Mouse (Mus musculus) ES-E14 (cell line): ENCODE results near the gene Dtnbp1. TPM values are rescaled to one million over a fixed set of nuclear protein-coding genes. Genes with fewer than 3 reads are reported as not detected.
A peak's percentile ranks its signal among the peaks of the same experiment; 100 is the strongest.

ENCODE experiments used
- DNase-seq: peaks from one replicate; pipeline ENCODE4 v3.0.0-alpha.2; 2013; ENCODE audit warnings: low read depth, low spot score
- H3K27ac ChIP-seq: 2 replicates; pipeline ENCODE4 v1.5.1; 2012; ENCODE audit warnings: low read depth, mild to moderate bottlenecking, low read length, moderate library complexity, mixed read lengths; ENCODE audit not compliant: poor library complexity, insufficient read depth, severe bottlenecking
- H3K36me3 ChIP-seq: 2 replicates; pipeline ENCODE4 v1.6.1; 2012; ENCODE audit warnings: mild to moderate bottlenecking, low read length, moderate library complexity, mixed read lengths; ENCODE audit not compliant: control insufficient read depth, poor library complexity, insufficient read depth, severe bottlenecking
- H3K4me1 ChIP-seq, 2 experiments: fragments of 150-350 bp in 1 of 2; sonication (generic) in 1 of 2; 2 replicates each; pipeline ENCODE4 v1.6.1; 2012; ENCODE audit warnings: low read length in 2 of 2, mild to moderate bottlenecking in 1 of 2, mixed read lengths in 1 of 2; ENCODE audit not compliant: control insufficient read depth in 2 of 2, insufficient read depth in 2 of 2, poor library complexity in 1 of 2
- H3K4me3 ChIP-seq, 2 experiments: fragments of 150-350 bp in 1 of 2; sonication (generic) in 1 of 2; 2 replicates each; pipeline ENCODE4 v1.5.1; 2012; ENCODE audit warnings: low read length in 2 of 2, low read depth in 1 of 2, mild to moderate bottlenecking in 1 of 2, mixed read lengths in 1 of 2; ENCODE audit not compliant: insufficient read depth in 1 of 2, poor library complexity in 1 of 2, severe bottlenecking in 1 of 2
- H3K9ac ChIP-seq: 2 replicates; pipeline ENCODE4 v1.6.1; 2012; ENCODE audit warnings: low read depth, mild to moderate bottlenecking, low read length, mixed read lengths; ENCODE audit not compliant: poor library complexity, insufficient read depth, severe bottlenecking
- H3K9me3 ChIP-seq: fragments of 150-350 bp; sonication (generic); 2 replicates; pipeline ENCODE4 v1.6.1; 2012; ENCODE audit warnings: low read depth, mild to moderate bottlenecking, low read length; ENCODE audit not compliant: control insufficient read depth, insufficient read depth
- CHD2 ChIP-seq: IDR thresholded peaks from 2 replicates; pipeline ENCODE4 v1.6.1; 2014; ENCODE audit warnings: mild to moderate bottlenecking, low read depth, low read length, inconsistent platforms
- HCFC1 ChIP-seq: IDR thresholded peaks from 2 replicates; pipeline ENCODE4 v1.6.1; 2012; ENCODE audit warnings: low read length, inconsistent platforms, borderline replicate concordance; ENCODE audit not compliant: insufficient read depth
- MAFK ChIP-seq: IDR thresholded peaks from 2 replicates; pipeline ENCODE4 v1.6.1; 2014; ENCODE audit warnings: mild to moderate bottlenecking, low read depth, low read length, inconsistent platforms; ENCODE audit not compliant: insufficient read depth
- ZC3H11A ChIP-seq: IDR thresholded peaks from 2 replicates; pipeline ENCODE4 v1.6.1; 2012; ENCODE audit warnings: low read depth, mild to moderate bottlenecking, inconsistent platforms, low read length, borderline replicate concordance
- ZNF384 ChIP-seq: IDR thresholded peaks from 2 replicates; pipeline ENCODE4 v1.6.1; 2012; ENCODE audit warnings: low read depth, low read length, inconsistent platforms
- in situ Hi-C, 2 experiments: fragments of 600-800 bp; cut with MboI; formaldehyde crosslinking; loops; one replicate each; pipeline ENCODE4 v1.15.1; 2025; ENCODE audit warnings: low sequenced_read_pairs in 2 of 2, inconsistent platforms in 1 of 2; ENCODE audit not compliant: unreplicated experiment in 2 of 2
- total RNA-seq: library from RNA; depleted of rRNA; stranded (reverse); fragments of 300-350 nt; gene quantifications from 2 replicates; pipeline ENCODE4 v1.2.3, GENCODE M21; 2012

The Dtnbp1 gene
- total RNA-seq, 1 experiment = 15.8 TPM

- H3K4me1 ChIP-seq = peaks cover 0 to 4% of the 10 kb centered on the region in 2 experiments; a peak in 1 of 4 replicates
- no peaks in the 10 kb centered on the region for H3K9me3 ChIP-seq
- no peak overlapping the region for H3K27ac ChIP-seq
- H3K36me3 ChIP-seq = no peaks in the 10 kb centered on the region
- TF ChIP-seq CHD2 (no peak), HCFC1 (no peak), ZC3H11A (no peak), ZNF384 (no peak), MAFK (no peak)
- no peak for DNase-seq
- in situ Hi-C loops = no loop called here
- H3K9ac ChIP-seq = no peak overlapping the region
- H3K4me3 ChIP-seq = no peak overlapping the region
Measured at GRCm38 (mm10) chr13:45005861-45006260, 3.9 kb upstream of the Dtnbp1 start.

GRCm38 (mm10) chr13:45004987-45005592 lies 3.1 kb upstream of the Dtnbp1 start:
- Histone ChIP-seq H3K9ac (no peak overlapping the region), H3K36me3 (no peaks in the 10 kb centered on the region), H3K27ac (no peak overlapping the region), H3K9me3 (no peaks in the 10 kb centered on the region), H3K4me3 (no peak overlapping the region), H3K4me1 (peaks cover 0 to 4% of the 10 kb centered on the region in 2 experiments; a peak in 1 of 4 replicates)
- in situ Hi-C loops = no loop called here
- TF ChIP-seq ZC3H11A = no peak
- no peak for TF ChIP-seq ZNF384
- no peak for TF ChIP-seq MAFK
- no peak for TF ChIP-seq HCFC1
- TF ChIP-seq CHD2 = no peak
- DNase-seq = no peak

- TF ChIP-seq ZNF384 (no peak), ZC3H11A (no peak), CHD2 (no peak), HCFC1 (no peak), MAFK (no peak)
- no peak for DNase-seq
- H3K36me3 ChIP-seq = no peaks in the 10 kb centered on the region
- H3K9ac ChIP-seq = no peak overlapping the region
- H3K4me1 ChIP-seq = peaks cover 0 to 6% of the 10 kb centered on the region in 2 experiments; a peak in 2 of 4 replicates
- H3K27ac ChIP-seq = no peak overlapping the region
- H3K9me3 ChIP-seq = no peaks in the 10 kb centered on the region
- H3K4me3 ChIP-seq = no peak overlapping the region
- in situ Hi-C loops = no loop called here
Measured at GRCm38 (mm10) chr13:45003026-45003425, 1.1 kb upstream of the Dtnbp1 start.

GRCm38 (mm10) chr13:45001228-45001910 lies 578 bp downstream of the Dtnbp1 start:
- H3K4me3 ChIP-seq = peak overlapping the region; percentile 79 to 86
- H3K4me1 ChIP-seq = peaks cover 0 to 6% of the 10 kb centered on the region in 2 experiments; a peak in 2 of 4 replicates
- in situ Hi-C loops = no loop called here
- no peaks in the 10 kb centered on the region for H3K36me3 ChIP-seq
- peak overlapping the region; percentile 81 for H3K9ac ChIP-seq
- H3K9me3 ChIP-seq = no peaks in the 10 kb centered on the region
- no peak for TF ChIP-seq ZNF384
- TF ChIP-seq ZC3H11A = no peak
- TF ChIP-seq MAFK = no peak
- no peak for TF ChIP-seq HCFC1
- TF ChIP-seq CHD2 = no peak
- peak; percentile 34 for DNase-seq
- no peak overlapping the region for H3K27ac ChIP-seq

- no peaks in the 10 kb centered on the region for H3K9me3 ChIP-seq
- no peaks in the 10 kb centered on the region for H3K36me3 ChIP-seq
- H3K4me1 ChIP-seq = peaks cover 0 to 6% of the 10 kb centered on the region in 2 experiments; a peak in 2 of 4 replicates
- TF ChIP-seq ZNF384 (no peak), ZC3H11A (no peak), HCFC1 (no peak), MAFK (no peak), CHD2 (no peak)
- DNase-seq = peak; percentile 33
- in situ Hi-C loops = no loop called here
- peak overlapping the region; percentile 79 to 86 for H3K4me3 ChIP-seq
- no peak overlapping the region for H3K27ac ChIP-seq
- H3K9ac ChIP-seq = no peak overlapping the region
Measured at GRCm38 (mm10) chr13:45000836-45001227, 1.1 kb downstream of the Dtnbp1 start.
